Comparison of ENCODE assay signal across 14 mouse cellular contexts in genomic region chr10:85022647-85023312, GRCm38 (mm10).
DNase-seq lines count a peak whose midpoint lies in the region; ATAC-seq and TF ChIP-seq lines count a peak whose summit lies in the region.
"Had no signal": no experiment of that assay in that cellular context is flagged by ENCODE, and none has a peak within 500 bp of the region (broad histone marks: within the 10 kb centered on the region; RNA-seq: fewer than 3 reads in every experiment).

No protein-coding gene starts in this region.

- ATAC-seq in forebrain, embryonic 13.5 days = peak; percentile 81
- peak; percentile 36; the same call in 1 of the 2 replicates for ATAC-seq in hindbrain, postnatal 0 days
- peak; percentile 55; the same call in 1 of the 2 replicates for ATAC-seq in midbrain, embryonic 16.5 days
- no peak for ATAC-seq in kidney, embryonic 14.5 days (ENCODE audit: low FRiP score, low TSS enrichment)
- ATAC-seq: Patski had no signal

- peaks cover 24% of the 10 kb centered on the region for H3K4me1 ChIP-seq in forebrain, embryonic 13.5 days
- no peaks in the 10 kb centered on the region for H3K4me1 ChIP-seq in hindbrain, postnatal 0 days (ENCODE audit: insufficient read depth, low read length)
- H3K4me1 ChIP-seq in midbrain, embryonic 16.5 days (ENCODE audit: control insufficient read depth, insufficient read depth, low read length) = peaks cover 8% of the 10 kb centered on the region; the same call in 1 of the 2 replicates
- peaks cover 9% of the 10 kb centered on the region; the same call in 1 of the 2 replicates for H3K4me1 ChIP-seq in kidney, embryonic 14.5 days (ENCODE audit: control insufficient read depth, insufficient read depth, low read length)
- H3K4me1 ChIP-seq: embryonic facial prominence, embryonic 15.5 days had no signal

- TF ChIP-seq CTCF in hindbrain, postnatal 0 days (IDR thresholded peaks at IDR 0.05; ENCODE audit: low read depth) = peak; percentile 43

- H3K36me3 ChIP-seq in forebrain, embryonic 13.5 days (ENCODE audit: poor library complexity, severe bottlenecking) = peaks cover 15% of the 10 kb centered on the region
- H3K36me3 ChIP-seq in hindbrain, postnatal 0 days (ENCODE audit: insufficient read depth, low read length) = peaks cover 13% of the 10 kb centered on the region; the same call in 1 of the 2 replicates
- peaks cover 10% of the 10 kb centered on the region for H3K36me3 ChIP-seq in midbrain, embryonic 16.5 days (ENCODE audit: control insufficient read depth, insufficient read depth, low read length)
- peaks cover 8% of the 10 kb centered on the region; the same call in 1 of the 2 replicates for H3K36me3 ChIP-seq in kidney, embryonic 14.5 days (ENCODE audit: control insufficient read depth, insufficient read depth, low read length)

- no peak overlapping the region for H3K4me3 ChIP-seq in forebrain, embryonic 13.5 days
- no peak overlapping the region for H3K4me3 ChIP-seq in hindbrain, postnatal 0 days (ENCODE audit: low read length)
- H3K4me3 ChIP-seq in midbrain, embryonic 16.5 days (ENCODE audit: low read depth, low read length) = no peak overlapping the region
- H3K4me3 ChIP-seq in kidney, embryonic 14.5 days (ENCODE audit: low read length) = no peak overlapping the region
- H3K4me3 ChIP-seq: embryonic facial prominence, embryonic 15.5 days; gastrocnemius, adult 2 months had no signal

- peak overlapping the region; percentile 79 for H3K27ac ChIP-seq in forebrain, embryonic 13.5 days
- H3K27ac ChIP-seq in hindbrain, postnatal 0 days = peak overlapping the region; percentile 37; the same call in 1 of the 2 replicates
- H3K27ac ChIP-seq in midbrain, embryonic 16.5 days (ENCODE audit: low read length) = 0 out of 2 replicates have a peak overlapping the region, but pooled peaks have one; percentile 1
- no peak overlapping the region; the same call in 1 of the 2 replicates for H3K27ac ChIP-seq in kidney, embryonic 14.5 days (ENCODE audit: low read depth, low read length)
- H3K27ac ChIP-seq: embryonic facial prominence, embryonic 15.5 days; gastrocnemius, adult 2 months had no signal

- DNase-seq in embryo, embryonic 10.5 days (ENCODE audit: low spot score) = peak; percentile 70
- DNase-seq in hindbrain, postnatal 0 days (ENCODE audit: low spot score) = peak; percentile 35
- DNase-seq in cerebellum, adult 9-10 months = no peak
- no peak for DNase-seq in testis, postnatal 10 days (ENCODE audit: low spot score)
- DNase-seq: adrenal gland, postnatal 25 days; gastrocnemius, adult 2 months; kidney, postnatal 25 days; lung, adult 18-20 months; thymus, adult 18-20 months had no signal

- H3K9me3 ChIP-seq in forebrain, embryonic 13.5 days (replicated peaks) = no peaks in the 10 kb centered on the region
- no peaks in the 10 kb centered on the region for H3K9me3 ChIP-seq in hindbrain, postnatal 0 days (ENCODE audit: low read length)
- no peaks in the 10 kb centered on the region for H3K9me3 ChIP-seq in midbrain, embryonic 16.5 days (replicated peaks; ENCODE audit: control insufficient read depth, low read length, poor library complexity, severe bottlenecking)
- no peaks in the 10 kb centered on the region for H3K9me3 ChIP-seq in kidney, embryonic 14.5 days (ENCODE audit: control insufficient read depth, low read length)
- H3K9me3 ChIP-seq: embryonic facial prominence, embryonic 15.5 days had no signal

- 0 out of 2 replicates have a peak, but pooled peaks cover 6% of the 10 kb centered on the region for H3K27me3 ChIP-seq in forebrain, embryonic 13.5 days
- no peaks in the 10 kb centered on the region for H3K27me3 ChIP-seq in hindbrain, postnatal 0 days (ENCODE audit: insufficient read depth, low read length)
- no peaks in the 10 kb centered on the region for H3K27me3 ChIP-seq in midbrain, embryonic 16.5 days (ENCODE audit: control insufficient read depth, insufficient read depth, low read depth, low read length)
- H3K27me3 ChIP-seq in kidney, embryonic 14.5 days (ENCODE audit: control insufficient read depth, insufficient read depth, low read length) = no peaks in the 10 kb centered on the region
- H3K27me3 ChIP-seq: embryonic facial prominence, embryonic 15.5 days; Patski had no signal

- 9% methylated on average over 11 of the region's 11 CpGs for WGBS in forebrain, embryonic 13.5 days
- WGBS in hindbrain, postnatal 0 days = 31% methylated on average over 11 of the region's 11 CpGs
- WGBS in midbrain, embryonic 16.5 days = 30% methylated on average over 11 of the region's 11 CpGs
- 19% methylated on average over 11 of the region's 11 CpGs for WGBS in kidney, embryonic 14.5 days

- H3K9ac ChIP-seq in forebrain, embryonic 13.5 days = peak overlapping the region; percentile 22; the same call in 1 of the 2 replicates
- no peak overlapping the region for H3K9ac ChIP-seq in hindbrain, postnatal 0 days (replicated peaks; ENCODE audit: low read length)
- H3K9ac ChIP-seq in midbrain, embryonic 16.5 days (ENCODE audit: low read depth, low read length) = no peak overlapping the region
- no peak overlapping the region for H3K9ac ChIP-seq in kidney, embryonic 14.5 days (ENCODE audit: low read depth, low read length)
- H3K9ac ChIP-seq: embryonic facial prominence, embryonic 15.5 days had no signal

- H3K4me2 ChIP-seq in forebrain, embryonic 13.5 days = peak overlapping the region; percentile 30
- no peak overlapping the region for H3K4me2 ChIP-seq in hindbrain, postnatal 0 days (ENCODE audit: low read depth, low read length)
- no peak overlapping the region for H3K4me2 ChIP-seq in midbrain, embryonic 16.5 days (ENCODE audit: low read length)
- no peak overlapping the region for H3K4me2 ChIP-seq in kidney, embryonic 14.5 days (replicated peaks; ENCODE audit: low read depth, low read length)
- H3K4me2 ChIP-seq: embryonic facial prominence, embryonic 15.5 days had no signal

Comparison
In these comparisons a context has a peak if more than half of its experiments do, and no peak if none do; other contexts are left out.
1. DNase-seq: peak in embryo, embryonic 10.5 days (single experiment) and hindbrain, postnatal 0 days (single experiment); none in cerebellum, adult 9-10 months (single experiment) and testis, postnatal 10 days (single experiment).